Mouse (Mus musculus): ENCODE measurements around the gene Ccar1. TPM values are rescaled to one million over a fixed set of nuclear protein-coding genes. Genes with fewer than 3 reads are reported as not detected.
"Not testable (repeated sequence)": the region's sequence is repeated elsewhere in the genome, so short reads cannot be mapped to it uniquely, and the experiment has no call there.

Ccar1 gene
- polyA plus RNA-seq, 1 experiment from 2014 or later = 149 TPM

- no peaks in the 10 kb centered on the region for H3K36me3 ChIP-seq (ENCODE audit: insufficient read depth, low read length)
- no peak overlapping the region for H3K27ac ChIP-seq (ENCODE audit: low read length)
- H3K27me3 ChIP-seq (ENCODE audit: insufficient read depth, low read length) = no peaks in the 10 kb centered on the region
- H3K4me1 ChIP-seq (ENCODE audit: insufficient read depth, low read length) = no peaks in the 10 kb centered on the region
- H3K4me2 ChIP-seq (replicated peaks; ENCODE audit: low read depth, low read length) = no peak overlapping the region
- 80% methylated on average over 2 of the region's 2 CpGs for WGBS
- no peak overlapping the region for H3K4me3 ChIP-seq (ENCODE audit: low read length)
- no peak overlapping the region for H3K9ac ChIP-seq (replicated peaks; ENCODE audit: low read length)
- H3K9me3 ChIP-seq (ENCODE audit: low read length) = no peaks in the 10 kb centered on the region
- ATAC-seq (ENCODE audit: low FRiP score, low TSS enrichment) = no peak
Measured at GRCm38 (mm10) chr10:62804106-62804505, 12.0 kb upstream of the Ccar1 start.

GRCm38 (mm10) chr10:62803296-62803695, 11.2 kb upstream of the Ccar1 start:
- Histone ChIP-seq H3K4me2 (replicated peaks; ENCODE audit: low read depth, low read length) (no peak overlapping the region), H3K27me3 (ENCODE audit: insufficient read depth, low read length) (no peaks in the 10 kb centered on the region), H3K9ac (replicated peaks; ENCODE audit: low read length) (no peak overlapping the region), H3K36me3 (ENCODE audit: insufficient read depth, low read length) (no peaks in the 10 kb centered on the region), H3K4me1 (ENCODE audit: insufficient read depth, low read length) (no peaks in the 10 kb centered on the region), H3K4me3 (ENCODE audit: low read length) (no peak overlapping the region), H3K9me3 (ENCODE audit: low read length) (no peaks in the 10 kb centered on the region), H3K27ac (ENCODE audit: low read length) (no peak overlapping the region)
- no peak for ATAC-seq (ENCODE audit: low FRiP score, low TSS enrichment)
- WGBS = 100% methylated on average over 2 of the region's 2 CpGs

GRCm38 (mm10) chr10:62794221-62794620, 2.1 kb upstream of the Ccar1 start:
- Histone ChIP-seq H3K9ac (replicated peaks; ENCODE audit: low read length) (no peak overlapping the region), H3K27ac (ENCODE audit: low read length) (no peak overlapping the region), H3K36me3 (ENCODE audit: insufficient read depth, low read length) (peaks cover 14% of the 10 kb centered on the region), H3K4me2 (replicated peaks; ENCODE audit: low read depth, low read length) (no peak overlapping the region), H3K9me3 (ENCODE audit: low read length) (no peaks in the 10 kb centered on the region), H3K27me3 (ENCODE audit: insufficient read depth, low read length) (no peaks in the 10 kb centered on the region), H3K4me1 (ENCODE audit: insufficient read depth, low read length) (peaks cover 12% of the 10 kb centered on the region; the same call in 1 of the 2 replicates), H3K4me3 (ENCODE audit: low read length) (no peak overlapping the region)
- 97% methylated on average over 4 of the region's 4 CpGs for WGBS
- ATAC-seq (ENCODE audit: low FRiP score, low TSS enrichment) = no peak

GRCm38 (mm10) chr10:62793091-62793453, 986 bp upstream of the Ccar1 start:
- peak overlapping the region; percentile 97 for H3K4me3 ChIP-seq (ENCODE audit: low read length)
- peak overlapping the region; percentile 99 for H3K9ac ChIP-seq (replicated peaks; ENCODE audit: low read length)
- peak overlapping the region; percentile 54 for H3K4me2 ChIP-seq (replicated peaks; ENCODE audit: low read depth, low read length)
- H3K27ac ChIP-seq (ENCODE audit: low read length) = peak overlapping the region; percentile 97
- peaks cover 12% of the 10 kb centered on the region; the same call in 1 of the 2 replicates for H3K4me1 ChIP-seq (ENCODE audit: insufficient read depth, low read length)
- ATAC-seq (ENCODE audit: low FRiP score, low TSS enrichment) = no peak
- WGBS = 50% methylated on average over 2 of the region's 2 CpGs
- no peaks in the 10 kb centered on the region for H3K27me3 ChIP-seq (ENCODE audit: insufficient read depth, low read length)
- H3K36me3 ChIP-seq (ENCODE audit: insufficient read depth, low read length) = peaks cover 22% of the 10 kb centered on the region
- no peaks in the 10 kb centered on the region for H3K9me3 ChIP-seq (ENCODE audit: low read length)

GRCm38 (mm10) chr10:62791251-62792176, 572 bp downstream of the Ccar1 start:
- 1% methylated on average over 68 of the region's 78 CpGs for WGBS
- Histone ChIP-seq H3K9me3 (ENCODE audit: low read length) (no peaks in the 10 kb centered on the region), H3K9ac (replicated peaks; ENCODE audit: low read length) (peak overlapping the region; percentile 99), H3K36me3 (ENCODE audit: insufficient read depth, low read length) (peaks cover 36% of the 10 kb centered on the region), H3K27me3 (ENCODE audit: insufficient read depth, low read length) (no peaks in the 10 kb centered on the region), H3K4me3 (ENCODE audit: low read length) (peak overlapping the region; percentile 97), H3K27ac (ENCODE audit: low read length) (peak overlapping the region; percentile 97), H3K4me1 (ENCODE audit: insufficient read depth, low read length) (peaks cover 12% of the 10 kb centered on the region; the same call in 1 of the 2 replicates), H3K4me2 (replicated peaks; ENCODE audit: low read depth, low read length) (peak overlapping the region; percentile 64)
- peak; percentile 86 for ATAC-seq (ENCODE audit: low FRiP score, low TSS enrichment)

- H3K4me3 ChIP-seq (ENCODE audit: low read length); H3K4me2 ChIP-seq (replicated peaks; ENCODE audit: low read depth, low read length); H3K4me1 ChIP-seq (ENCODE audit: insufficient read depth, low read length); H3K9me3 ChIP-seq (ENCODE audit: low read length); H3K27ac ChIP-seq (ENCODE audit: low read length); H3K9ac ChIP-seq (replicated peaks; ENCODE audit: low read length); H3K27me3 ChIP-seq (ENCODE audit: insufficient read depth, low read length); ATAC-seq (ENCODE audit: low FRiP score, low TSS enrichment): not testable (repeated sequence)
- peaks cover 73% of the 10 kb centered on the region for H3K36me3 ChIP-seq (ENCODE audit: insufficient read depth, low read length)
- WGBS = 78% methylated on average over 1 of the region's 1 CpGs
Measured at GRCm38 (mm10) chr10:62781776-62782175, 10.3 kb downstream of the Ccar1 start.

GRCm38 (mm10) chr10:62750781-62751180, 41.3 kb downstream of the Ccar1 start:
- no peak overlapping the region for H3K27ac ChIP-seq (ENCODE audit: low read length)
- no peak overlapping the region for H3K4me3 ChIP-seq (ENCODE audit: low read length)
- no peaks in the 10 kb centered on the region for H3K4me1 ChIP-seq (ENCODE audit: insufficient read depth, low read length)
- no peaks in the 10 kb centered on the region for H3K27me3 ChIP-seq (ENCODE audit: insufficient read depth, low read length)
- ATAC-seq (ENCODE audit: low FRiP score, low TSS enrichment) = no peak
- WGBS = 80% methylated on average over 6 of the region's 6 CpGs
- H3K9ac ChIP-seq (replicated peaks; ENCODE audit: low read length) = no peak overlapping the region
- H3K4me2 ChIP-seq (replicated peaks; ENCODE audit: low read depth, low read length) = no peak overlapping the region
- peaks cover 66% of the 10 kb centered on the region for H3K36me3 ChIP-seq (ENCODE audit: insufficient read depth, low read length)
- H3K9me3 ChIP-seq (ENCODE audit: low read length) = no peaks in the 10 kb centered on the region

GRCm38 (mm10) chr10:62739961-62740737, 51.9 kb downstream of the Ccar1 start:
- 89% methylated on average over 4 of the region's 4 CpGs for WGBS
- Histone ChIP-seq H3K4me1 (ENCODE audit: insufficient read depth, low read length) (no peaks in the 10 kb centered on the region), H3K4me3 (ENCODE audit: low read length) (no peak overlapping the region), H3K27me3 (ENCODE audit: insufficient read depth, low read length) (no peaks in the 10 kb centered on the region), H3K9me3 (ENCODE audit: low read length) (no peaks in the 10 kb centered on the region), H3K4me2 (replicated peaks; ENCODE audit: low read depth, low read length) (no peak overlapping the region), H3K36me3 (ENCODE audit: insufficient read depth, low read length) (peaks cover 36% of the 10 kb centered on the region), H3K9ac (replicated peaks; ENCODE audit: low read length) (no peak overlapping the region), H3K27ac (ENCODE audit: low read length) (no peak overlapping the region)
- ATAC-seq (ENCODE audit: low FRiP score, low TSS enrichment) = no peak

- Histone ChIP-seq H3K9ac (replicated peaks; ENCODE audit: low read length) (no peak overlapping the region), H3K4me3 (ENCODE audit: low read length) (no peak overlapping the region), H3K36me3 (ENCODE audit: insufficient read depth, low read length) (peaks cover 18% of the 10 kb centered on the region), H3K9me3 (ENCODE audit: low read length) (no peaks in the 10 kb centered on the region), H3K27ac (ENCODE audit: low read length) (no peak overlapping the region), H3K4me2 (replicated peaks; ENCODE audit: low read depth, low read length) (no peak overlapping the region), H3K27me3 (ENCODE audit: insufficient read depth, low read length) (no peaks in the 10 kb centered on the region), H3K4me1 (ENCODE audit: insufficient read depth, low read length) (no peaks in the 10 kb centered on the region)
- ATAC-seq (ENCODE audit: low FRiP score, low TSS enrichment) = peak; percentile 27; the same call in 1 of the 2 replicates
- 35% methylated on average over 4 of the region's 4 CpGs for WGBS
Measured at GRCm38 (mm10) chr10:62736965-62737688, 55.0 kb downstream of the Ccar1 start.

Measured in kidney, embryonic 16.5 days (tissue).